Mouse (Mus musculus) embryonic facial prominence, embryonic 13.5 days (tissue): Measurements from ENCODE around the gene Cntn1. TPM values are rescaled to one million over a fixed set of nuclear protein-coding genes. Genes with fewer than 3 reads are reported as not detected.

ENCODE experiments used
- ATAC-seq: fragments of 200-750 bp; cut with Nextera tagmentation; 2 replicates; pipeline ENCODE4 v1.8.0; 2017; ENCODE audit warnings: low read depth; ENCODE audit not compliant: insufficient number of reproducible peaks, insufficient read depth, low FRiP score, low TSS enrichment
- H3K27ac ChIP-seq: fragments of 300-500 bp; sonication (generic); 2 replicates; pipeline ENCODE4 v1.5.1; 2015; ENCODE audit warnings: moderate library complexity, mild to moderate bottlenecking, inconsistent platforms
- H3K27me3 ChIP-seq: fragments of 300-500 bp; sonication (generic); 2 replicates; pipeline ENCODE4 v1.6.1; 2015; ENCODE audit warnings: mild to moderate bottlenecking, inconsistent platforms
- H3K36me3 ChIP-seq: fragments of 300-500 bp; sonication (generic); 2 replicates; pipeline ENCODE4 v1.6.1; 2015; ENCODE audit warnings: mild to moderate bottlenecking, inconsistent platforms
- H3K4me1 ChIP-seq: fragments of 300-500 bp; sonication (generic); 2 replicates; pipeline ENCODE4 v1.6.1; 2015; ENCODE audit warnings: inconsistent platforms
- H3K4me2 ChIP-seq: fragments of 300-500 bp; sonication (generic); 2 replicates; pipeline ENCODE4 v1.6.1; 2015; ENCODE audit warnings: moderate library complexity, mild to moderate bottlenecking, inconsistent platforms
- H3K4me3 ChIP-seq: fragments of 300-500 bp; sonication (generic); 2 replicates; pipeline ENCODE4 v1.5.1; 2015; ENCODE audit warnings: mild to moderate bottlenecking, inconsistent platforms
- H3K9ac ChIP-seq: fragments of 300-500 bp; sonication (generic); 2 replicates; pipeline ENCODE4 v1.6.1; 2015; ENCODE audit warnings: mild to moderate bottlenecking, inconsistent platforms
- H3K9me3 ChIP-seq: fragments of 300-500 bp; sonication (generic); 2 replicates; pipeline ENCODE4 v1.6.1; 2016; ENCODE audit warnings: inconsistent platforms
- WGBS: fragments of 180-500 bp; shearing (Covaris S2); methylation state at CpG from one replicate; pipeline ENCODE4 v1.1.7; 2015; ENCODE audit warnings: mixed read lengths; 5-methylcytosine and 5-hydroxymethylcytosine counted together
- polyA plus RNA-seq: library from polyadenylated mRNA; unstranded; fragments of >200 nt; fragmentation: Nextera tagmentation; extraction: Ambion mirVana; gene quantifications from 2 replicates; pipeline ENCODE4 v1.2.1, GENCODE M21; 2015

Gene Cntn1
- polyA plus RNA-seq, 1 experiment from 2014 or later, result 1.4 TPM

GRCm38 (mm10) chr15:92206695-92207094 is 155.7 kb downstream of the Cntn1 start:
- Histone ChIP-seq H3K27ac (no peak overlapping the region), H3K4me2 (no peak overlapping the region), H3K4me3 (no peak overlapping the region), H3K36me3 (no peaks in the 10 kb centered on the region), H3K9me3 (no peaks in the 10 kb centered on the region), H3K27me3 (no peaks in the 10 kb centered on the region), H3K4me1 (no peaks in the 10 kb centered on the region), H3K9ac (no peak overlapping the region)
- WGBS, result 76% methylated on average over 4 of the region's 4 CpGs
- ATAC-seq, result no peak

- 90% methylated on average over 1 of the region's 1 CpGs for WGBS
- Histone ChIP-seq H3K4me1 (no peaks in the 10 kb centered on the region), H3K4me3 (no peak overlapping the region), H3K36me3 (no peaks in the 10 kb centered on the region), H3K9me3 (no peaks in the 10 kb centered on the region), H3K27me3 (no peaks in the 10 kb centered on the region), H3K9ac (no peak overlapping the region), H3K27ac (no peak overlapping the region), H3K4me2 (no peak overlapping the region)
- no peak for ATAC-seq
These were observed 158.8 kb downstream of the Cntn1 start for GRCm38 (mm10) chr15:92209778-92210177.

GRCm38 (mm10) chr15:92210486-92211235 is 159.7 kb downstream of the Cntn1 start:
- Histone ChIP-seq H3K9me3 (no peaks in the 10 kb centered on the region), H3K27me3 (no peaks in the 10 kb centered on the region), H3K27ac (no peak overlapping the region), H3K4me1 (no peaks in the 10 kb centered on the region), H3K4me2 (no peak overlapping the region), H3K4me3 (no peak overlapping the region), H3K36me3 (no peaks in the 10 kb centered on the region), H3K9ac (no peak overlapping the region)
- 78% methylated on average over 7 of the region's 7 CpGs for WGBS
- no peak for ATAC-seq

GRCm38 (mm10) chr15:92215841-92216240 is 164.9 kb downstream of the Cntn1 start:
- ATAC-seq, result no peak
- H3K36me3 ChIP-seq, result no peaks in the 10 kb centered on the region
- no peaks in the 10 kb centered on the region for H3K4me1 ChIP-seq
- H3K9ac ChIP-seq, result no peak overlapping the region
- H3K27me3 ChIP-seq, result no peaks in the 10 kb centered on the region
- 40% methylated on average over 3 of the region's 3 CpGs for WGBS
- no peaks in the 10 kb centered on the region for H3K9me3 ChIP-seq
- H3K4me3 ChIP-seq, result no peak overlapping the region
- no peak overlapping the region for H3K4me2 ChIP-seq
- no peak overlapping the region for H3K27ac ChIP-seq

GRCm38 (mm10) chr15:92221446-92221845 is 170.5 kb downstream of the Cntn1 start:
- Histone ChIP-seq H3K4me1 (no peaks in the 10 kb centered on the region), H3K27ac (no peak overlapping the region), H3K4me3 (no peak overlapping the region), H3K27me3 (no peaks in the 10 kb centered on the region), H3K4me2 (no peak overlapping the region), H3K9me3 (no peaks in the 10 kb centered on the region), H3K36me3 (no peaks in the 10 kb centered on the region), H3K9ac (no peak overlapping the region)
- WGBS, result 76% methylated on average over 2 of the region's 2 CpGs
- ATAC-seq, result no peak

- no peaks in the 10 kb centered on the region for H3K9me3 ChIP-seq
- H3K4me2 ChIP-seq, result no peak overlapping the region
- no peaks in the 10 kb centered on the region for H3K36me3 ChIP-seq
- H3K4me1 ChIP-seq, result no peaks in the 10 kb centered on the region
- no peak overlapping the region for H3K4me3 ChIP-seq
- H3K9ac ChIP-seq, result no peak overlapping the region
- H3K27ac ChIP-seq, result no peak overlapping the region
- 16% methylated on average over 7 of the region's 7 CpGs for WGBS
- no peak for ATAC-seq
- H3K27me3 ChIP-seq, result no peaks in the 10 kb centered on the region
These were observed 180.4 kb downstream of the Cntn1 start for GRCm38 (mm10) chr15:92231386-92231785.

GRCm38 (mm10) chr15:92235836-92236235 is 184.9 kb downstream of the Cntn1 start:
- Histone ChIP-seq H3K4me1 (no peaks in the 10 kb centered on the region), H3K27ac (no peak overlapping the region), H3K9me3 (no peaks in the 10 kb centered on the region), H3K4me3 (no peak overlapping the region), H3K27me3 (no peaks in the 10 kb centered on the region), H3K4me2 (no peak overlapping the region), H3K36me3 (no peaks in the 10 kb centered on the region), H3K9ac (no peak overlapping the region)
- WGBS, result 78% methylated on average over 6 of the region's 6 CpGs
- ATAC-seq, result no peak

- H3K27me3 ChIP-seq, result no peaks in the 10 kb centered on the region
- H3K4me2 ChIP-seq, result no peak overlapping the region
- WGBS, result 24% methylated on average over 7 of the region's 7 CpGs
- no peaks in the 10 kb centered on the region for H3K36me3 ChIP-seq
- no peaks in the 10 kb centered on the region for H3K4me1 ChIP-seq
- H3K27ac ChIP-seq, result no peak overlapping the region
- no peak overlapping the region for H3K9ac ChIP-seq
- ATAC-seq, result no peak
- H3K4me3 ChIP-seq, result no peak overlapping the region
- H3K9me3 ChIP-seq, result no peaks in the 10 kb centered on the region
These were observed 214.2 kb downstream of the Cntn1 start for GRCm38 (mm10) chr15:92264980-92265707.

GRCm38 (mm10) chr15:92268341-92268740 is 217.4 kb downstream of the Cntn1 start:
- WGBS, result 54% methylated on average over 3 of the region's 3 CpGs

GRCm38 (mm10) chr15:92268741-92269322 is 217.9 kb downstream of the Cntn1 start:
- no peak for ATAC-seq
- Histone ChIP-seq H3K4me3 (no peak overlapping the region), H3K27ac (no peak overlapping the region), H3K4me2 (no peak overlapping the region), H3K9ac (no peak overlapping the region), H3K36me3 (no peaks in the 10 kb centered on the region), H3K27me3 (no peaks in the 10 kb centered on the region), H3K4me1 (peaks cover 4% of the 10 kb centered on the region; the same call in 1 of the 2 replicates), H3K9me3 (no peaks in the 10 kb centered on the region)
- WGBS, result 50% methylated on average over 18 of the region's 18 CpGs

More at GRCm38 (mm10) chr15:92268341-92268740, 217.4 kb downstream of the Cntn1 start:
- Histone ChIP-seq H3K36me3 (no peaks in the 10 kb centered on the region), H3K27me3 (no peaks in the 10 kb centered on the region), H3K4me2 (no peak overlapping the region), H3K27ac (no peak overlapping the region; the same call in 1 of the 2 replicates), H3K4me3 (no peak overlapping the region), H3K4me1 (peaks cover 4% of the 10 kb centered on the region; the same call in 1 of the 2 replicates), H3K9ac (no peak overlapping the region), H3K9me3 (no peaks in the 10 kb centered on the region)
- ATAC-seq, result no peak

GRCm38 (mm10) chr15:92271801-92272365 is 220.9 kb downstream of the Cntn1 start:
- Histone ChIP-seq H3K27ac (no peak overlapping the region), H3K4me3 (no peak overlapping the region), H3K9ac (no peak overlapping the region), H3K4me2 (no peak overlapping the region), H3K27me3 (no peaks in the 10 kb centered on the region), H3K36me3 (no peaks in the 10 kb centered on the region), H3K9me3 (no peaks in the 10 kb centered on the region), H3K4me1 (peaks cover 7% of the 10 kb centered on the region)
- ATAC-seq, result no peak
- 69% methylated on average over 6 of the region's 6 CpGs for WGBS
